Mouse (Mus musculus) limb, embryonic 14.5 days (tissue): Measurements from ENCODE around the gene Grip1. TPM values are rescaled to one million over a fixed set of nuclear protein-coding genes. Genes with fewer than 3 reads are reported as not detected.

ENCODE experiments used
- ATAC-seq: fragments of 200-750 bp; cut with Nextera tagmentation; 2 replicates; pipeline ENCODE4 v1.8.0; 2017; ENCODE audit warnings: low read depth, moderate number of reproducible peaks, moderate TSS enrichment; ENCODE audit not compliant: low FRiP score
- DNase-seq: peaks from one replicate; pipeline ENCODE4 v3.0.0-alpha.2; 2015; ENCODE audit warnings: low spot score
- H3K27ac ChIP-seq: fragments of 300-500 bp; sonication (generic); replicated peaks from 2 replicates; pipeline ENCODE4 v1.5.1; 2014; ENCODE audit warnings: low read depth, mild to moderate bottlenecking, low read length, moderate library complexity, mixed read lengths
- H3K27me3 ChIP-seq: fragments of 300-500 bp; sonication (generic); 2 replicates; pipeline ENCODE4 v1.6.1; 2014; ENCODE audit warnings: low read length, mixed read lengths; ENCODE audit not compliant: control insufficient read depth, insufficient read depth
- H3K36me3 ChIP-seq: fragments of 300-500 bp; sonication (generic); 2 replicates; pipeline ENCODE4 v1.6.1; 2014; ENCODE audit warnings: mild to moderate bottlenecking, low read length, moderate library complexity, mixed read lengths; ENCODE audit not compliant: control insufficient read depth, insufficient read depth
- H3K4me1 ChIP-seq: fragments of 300-500 bp; sonication (generic); 2 replicates; pipeline ENCODE4 v1.6.1; 2014; ENCODE audit warnings: antibody characterized with exemption, low read length, mixed read lengths; ENCODE audit not compliant: control insufficient read depth, insufficient read depth
- H3K4me2 ChIP-seq: fragments of 300-500 bp; sonication (generic); replicated peaks from 2 replicates; pipeline ENCODE4 v1.6.1; 2014; ENCODE audit warnings: low read depth, mild to moderate bottlenecking, low read length, moderate library complexity; ENCODE audit not compliant: severe bottlenecking
- H3K4me3 ChIP-seq: fragments of 300-500 bp; sonication (generic); replicated peaks from 2 replicates; pipeline ENCODE4 v1.5.1; 2014; ENCODE audit warnings: low read length
- H3K9ac ChIP-seq: fragments of 300-500 bp; sonication (generic); 2 replicates; pipeline ENCODE4 v1.6.1; 2014; ENCODE audit warnings: mild to moderate bottlenecking, low read depth, low read length, moderate library complexity; ENCODE audit not compliant: severe bottlenecking
- H3K9me3 ChIP-seq: fragments of 300-500 bp; sonication (generic); 2 replicates; pipeline ENCODE4 v1.6.1; 2016; ENCODE audit warnings: low read length; ENCODE audit not compliant: control insufficient read depth
- POLR2A ChIP-seq: fragments of 200-500 bp; IDR thresholded peaks from 2 replicates; pipeline ENCODE4 v1.8.0; 2012; ENCODE audit warnings: inconsistent platforms, mild to moderate bottlenecking, moderate library complexity, borderline replicate concordance; ENCODE audit not compliant: insufficient read depth, insufficient read length; ENCODE audit errors: extremely low read depth
- WGBS: fragments of 180-500 bp; shearing (Covaris S2); extraction: QIAGEN DNeasy Blood & Tissue Kit; methylation state at CpG from one replicate; pipeline ENCODE4 v1.1.7; 2014; 5-methylcytosine and 5-hydroxymethylcytosine counted together
- polyA plus RNA-seq, 2 experiments: library from polyadenylated mRNA; depleted of rRNA in 1 of 2; stranded (reverse) in 1 of 2; unstranded in 1 of 2; fragments of >200 nt; fragmentation: Nextera tagmentation in 1 of 2; extraction: Ambion mirVana in 1 of 2; gene quantifications; 2 replicates each; pipeline versions ENCODE4 v1.2.1 to v1.2.3; 2012 to 2014

Gene Grip1
- polyA plus RNA-seq, 2 experiments, result 5.9 to 7.6 TPM

DNA sequence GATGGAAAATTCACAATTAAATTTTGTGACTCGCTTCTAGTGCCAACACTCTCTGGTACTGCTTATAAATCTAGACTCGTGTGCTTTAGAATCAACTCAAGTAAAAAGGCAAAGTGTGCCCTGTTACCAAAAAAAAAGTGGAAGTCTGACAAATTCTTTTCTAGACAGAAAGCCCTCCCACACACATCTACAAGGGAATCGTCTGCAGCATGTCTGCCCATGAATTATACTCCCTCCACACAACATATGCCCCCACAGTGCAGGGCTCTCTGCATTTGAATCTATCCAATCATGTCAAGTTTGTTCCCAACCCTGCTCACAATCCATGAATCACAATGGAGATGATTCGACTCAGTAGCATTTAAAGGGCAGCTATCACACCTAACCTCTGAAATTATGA, 380.5 kb downstream of the Grip1 start:
- Histone ChIP-seq H3K4me3 (no peak overlapping the region), H3K4me1 (no peaks in the 10 kb centered on the region), H3K9me3 (peaks cover 6% of the 10 kb centered on the region; the same call in 1 of the 2 replicates), H3K27me3 (no peaks in the 10 kb centered on the region), H3K9ac (no peak overlapping the region), H3K36me3 (no peaks in the 10 kb centered on the region), H3K27ac (no peak overlapping the region), H3K4me2 (no peak overlapping the region)
- ATAC-seq, result no peak
- TF ChIP-seq POLR2A, result no peak
- DNase-seq, result no peak
- 60% methylated on average over 4 of the region's 4 CpGs for WGBS

DNA sequence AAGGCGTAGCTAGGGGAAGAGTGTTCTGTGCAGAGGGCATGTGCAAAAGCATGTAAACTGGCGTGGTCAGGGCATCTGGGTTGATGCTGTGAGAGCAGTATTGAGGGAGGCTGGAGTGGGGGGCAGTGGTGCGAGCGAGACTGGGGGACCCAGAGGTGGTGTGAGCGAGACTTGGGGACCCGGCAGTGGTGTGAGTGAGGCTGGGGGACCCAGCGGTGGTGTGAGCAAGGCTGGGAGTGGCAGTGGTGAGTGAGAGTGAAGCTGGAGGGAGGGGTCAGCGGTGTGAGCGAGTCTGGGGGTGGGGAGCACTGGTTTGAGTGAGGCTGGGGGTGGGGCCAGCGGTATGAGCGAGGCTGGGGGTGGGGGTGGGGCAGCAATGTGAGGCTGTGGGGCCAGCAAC, 386.0 kb downstream of the Grip1 start:
- no peak for TF ChIP-seq POLR2A
- no peak for ATAC-seq

DNA sequence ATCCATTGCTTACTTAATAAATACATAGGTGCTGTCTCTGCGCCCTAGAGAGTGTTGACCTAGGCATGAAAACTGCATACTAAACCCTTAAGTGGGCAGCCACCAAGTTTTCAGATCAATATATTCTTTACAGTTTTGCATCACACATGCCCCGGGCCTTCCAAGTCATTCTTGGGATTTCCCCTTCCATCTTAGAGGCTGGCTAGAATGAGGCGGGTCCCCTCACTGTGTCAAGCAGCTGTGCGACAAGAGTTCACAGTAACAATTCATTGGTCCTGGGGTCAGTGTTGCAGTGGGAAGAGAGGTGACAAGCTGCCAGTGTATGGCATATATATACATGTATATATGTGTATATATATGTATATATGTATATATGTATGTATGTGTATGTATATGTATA, 388.4 kb downstream of the Grip1 start:
- no peaks in the 10 kb centered on the region for H3K9me3 ChIP-seq
- WGBS, result 85% methylated on average over 4 of the region's 4 CpGs
- H3K9ac ChIP-seq, result no peak overlapping the region
- no peak for TF ChIP-seq POLR2A
- H3K27ac ChIP-seq, result no peak overlapping the region
- H3K27me3 ChIP-seq, result no peaks in the 10 kb centered on the region
- ATAC-seq (no peak), DNase-seq (no peak)
- no peak overlapping the region for H3K4me3 ChIP-seq
- H3K4me1 ChIP-seq, result no peaks in the 10 kb centered on the region
- no peak overlapping the region for H3K4me2 ChIP-seq
- no peaks in the 10 kb centered on the region for H3K36me3 ChIP-seq

More for the DNA sequence above, 386.0 kb downstream of the Grip1 start:
- no peak overlapping the region for H3K4me2 ChIP-seq
- H3K36me3 ChIP-seq, result no peaks in the 10 kb centered on the region
- H3K4me1 ChIP-seq, result no peaks in the 10 kb centered on the region
- DNase-seq, result no peak
- no peaks in the 10 kb centered on the region for H3K9me3 ChIP-seq
- no peaks in the 10 kb centered on the region for H3K27me3 ChIP-seq
- H3K9ac ChIP-seq, result no peak overlapping the region
- 77% methylated on average over 11 of the region's 11 CpGs for WGBS
- H3K4me3 ChIP-seq, result no peak overlapping the region
- H3K27ac ChIP-seq, result no peak overlapping the region

DNA sequence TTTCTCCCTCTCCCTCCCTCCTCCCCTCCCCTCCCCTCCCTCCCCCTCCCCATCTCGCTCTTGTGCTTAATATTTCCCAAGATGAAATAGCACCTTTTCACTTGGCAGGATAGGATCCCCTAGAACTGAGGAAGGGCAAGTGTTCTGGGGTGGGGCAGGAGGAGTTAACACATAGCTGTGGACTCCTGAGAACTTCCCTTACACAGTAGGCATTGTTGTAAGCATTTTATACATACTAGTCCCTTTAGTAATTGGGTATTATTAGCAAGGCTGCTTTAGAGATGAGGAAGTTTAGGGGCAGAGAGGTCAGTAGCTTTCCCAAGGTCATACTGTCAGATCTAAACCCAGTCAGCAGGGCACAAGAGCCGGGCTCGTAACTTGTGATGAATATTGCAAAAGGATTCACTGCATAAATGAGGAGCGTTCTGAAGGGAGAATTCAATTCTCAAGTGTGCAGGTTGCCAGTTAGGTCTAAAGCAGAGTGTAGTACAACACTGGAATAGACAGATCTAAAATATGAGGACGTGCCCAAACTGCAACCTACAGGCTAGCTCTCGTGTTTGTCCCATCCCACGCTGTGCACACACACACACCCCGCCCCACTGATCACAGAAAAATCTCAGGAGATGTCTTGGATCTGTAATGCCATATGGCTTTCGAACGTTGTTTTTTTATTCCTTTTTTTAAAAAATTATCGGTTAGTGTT, 392.2 kb downstream of the Grip1 start:
- Histone ChIP-seq H3K9ac (no peak overlapping the region), H3K4me1 (no peaks in the 10 kb centered on the region), H3K27me3 (no peaks in the 10 kb centered on the region), H3K4me2 (no peak overlapping the region), H3K27ac (no peak overlapping the region), H3K4me3 (no peak overlapping the region), H3K9me3 (no peaks in the 10 kb centered on the region), H3K36me3 (no peaks in the 10 kb centered on the region)
- no peak for TF ChIP-seq POLR2A
- no peak for ATAC-seq
- DNase-seq, result no peak
- 83% methylated on average over 11 of the region's 11 CpGs for WGBS

DNA sequence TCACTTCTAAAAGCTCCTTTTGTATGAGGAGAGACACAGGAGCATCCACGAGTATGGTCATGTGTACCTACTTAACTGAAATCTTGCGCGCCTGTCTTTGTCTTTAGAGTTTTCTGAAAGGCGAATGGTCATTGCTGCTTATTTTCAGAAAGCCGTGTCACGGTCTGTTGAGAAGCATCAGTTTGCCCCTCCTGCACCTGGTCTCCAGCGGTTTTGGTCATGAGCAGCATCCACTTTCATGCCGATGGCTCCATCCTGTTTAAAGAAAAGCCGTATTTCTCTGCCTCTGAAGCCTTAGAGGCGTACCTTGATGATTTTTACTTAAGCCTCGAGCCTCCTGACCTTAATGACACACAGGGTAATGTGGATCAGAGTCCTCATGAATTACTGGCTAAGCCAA, 398.0 kb downstream of the Grip1 start:
- WGBS, result 78% methylated on average over 11 of the region's 11 CpGs
- Histone ChIP-seq H3K27me3 (no peaks in the 10 kb centered on the region), H3K9me3 (no peaks in the 10 kb centered on the region), H3K36me3 (no peaks in the 10 kb centered on the region), H3K9ac (no peak overlapping the region), H3K4me2 (no peak overlapping the region), H3K4me3 (no peak overlapping the region), H3K4me1 (peaks cover 3% of the 10 kb centered on the region; the same call in 1 of the 2 replicates), H3K27ac (no peak overlapping the region)
- TF ChIP-seq POLR2A, result no peak
- DNase-seq, result no peak
- no peak for ATAC-seq

DNA sequence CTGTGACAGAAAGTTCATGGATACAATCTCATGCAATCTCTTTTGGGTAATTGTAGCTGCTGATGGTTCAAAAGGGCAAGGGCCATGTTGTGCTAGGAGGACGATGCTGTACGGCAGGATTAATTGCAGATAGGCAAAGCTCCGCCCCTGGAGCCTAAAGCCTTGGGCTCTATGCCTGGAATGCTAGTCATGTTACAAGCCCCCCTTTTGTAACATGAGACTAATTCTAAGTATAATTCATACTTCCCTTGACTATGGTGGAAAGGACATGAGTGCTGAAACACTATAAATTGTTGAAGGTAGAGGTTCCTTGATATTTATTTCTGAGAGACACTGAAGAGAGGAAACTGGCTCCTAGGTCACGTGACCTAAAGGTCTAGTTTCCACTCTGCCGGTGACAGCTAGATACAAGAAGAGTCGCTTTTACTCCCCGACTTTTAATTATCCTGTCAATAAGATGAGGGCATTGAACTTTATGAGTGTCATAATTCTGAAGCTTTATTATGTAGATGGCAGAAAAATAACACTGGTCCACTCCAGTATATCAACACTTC, 399.0 kb downstream of the Grip1 start:
- peaks cover 3% of the 10 kb centered on the region; the same call in 1 of the 2 replicates for H3K4me1 ChIP-seq
- no peaks in the 10 kb centered on the region for H3K27me3 ChIP-seq
- peak; percentile 44; the same call in 1 of the 2 replicates for ATAC-seq
- no peaks in the 10 kb centered on the region for H3K36me3 ChIP-seq
- no peak overlapping the region for H3K27ac ChIP-seq
- no peak overlapping the region for H3K4me2 ChIP-seq
- no peak overlapping the region for H3K4me3 ChIP-seq
- peak; percentile 56 for DNase-seq
- 61% methylated on average over 7 of the region's 7 CpGs for WGBS
- H3K9me3 ChIP-seq, result no peaks in the 10 kb centered on the region
- TF ChIP-seq POLR2A, result no peak
- H3K9ac ChIP-seq, result no peak overlapping the region
